Mouse (Mus musculus): ENCODE results near the gene Cyb5r3. TPM values are rescaled to one million over a fixed set of nuclear protein-coding genes. Genes with fewer than 3 reads are reported as not detected.

Gene Cyb5r3
- polyA plus RNA-seq, 1 experiment from 2014 or later = 218 TPM

- no peaks in the 10 kb centered on the region for H3K27me3 ChIP-seq (ENCODE audit: low read depth, poor library complexity, severe bottlenecking)
- peaks cover 37% of the 10 kb centered on the region for H3K36me3 ChIP-seq
- H3K4me1 ChIP-seq = peaks cover 56% of the 10 kb centered on the region
- 0 out of 2 replicates have a peak overlapping the region, but pooled peaks have one; percentile 33 for H3K27ac ChIP-seq (replicated peaks)
- H3K9me3 ChIP-seq (replicated peaks) = no peaks in the 10 kb centered on the region
- no peak overlapping the region for H3K4me3 ChIP-seq
- DNase-seq (ENCODE audit: low spot score) = no peak
- WGBS = 86% methylated on average over 5 of the region's 5 CpGs
Observed at GRCm38 (mm10) chr15:83167126-83167525, 5.3 kb downstream of the Cyb5r3 start.

GRCm38 (mm10) chr15:83166642-83167041 lies 5.8 kb downstream of the Cyb5r3 start:
- Histone ChIP-seq H3K4me1 (peaks cover 59% of the 10 kb centered on the region), H3K36me3 (peaks cover 42% of the 10 kb centered on the region), H3K27me3 (ENCODE audit: low read depth, poor library complexity, severe bottlenecking) (no peaks in the 10 kb centered on the region), H3K27ac (replicated peaks) (0 out of 2 replicates have a peak overlapping the region, but pooled peaks have one; percentile 14), H3K4me3 (no peak overlapping the region), H3K9me3 (replicated peaks) (no peaks in the 10 kb centered on the region)
- no peak for DNase-seq (ENCODE audit: low spot score)
- WGBS = 90% methylated on average over 3 of the region's 3 CpGs

GRCm38 (mm10) chr15:83165526-83166315 lies 6.7 kb downstream of the Cyb5r3 start:
- no peak for DNase-seq (ENCODE audit: low spot score)
- Histone ChIP-seq H3K4me3 (no peak overlapping the region), H3K9me3 (replicated peaks) (no peaks in the 10 kb centered on the region), H3K27ac (replicated peaks) (no peak overlapping the region), H3K36me3 (peaks cover 50% of the 10 kb centered on the region), H3K27me3 (ENCODE audit: low read depth, poor library complexity, severe bottlenecking) (no peaks in the 10 kb centered on the region), H3K4me1 (peaks cover 59% of the 10 kb centered on the region)
- WGBS = 93% methylated on average over 13 of the region's 13 CpGs

GRCm38 (mm10) chr15:83164971-83165471 lies 7.4 kb downstream of the Cyb5r3 start:
- H3K4me1 ChIP-seq = peaks cover 59% of the 10 kb centered on the region
- H3K36me3 ChIP-seq = peaks cover 57% of the 10 kb centered on the region
- WGBS = 73% methylated on average over 5 of the region's 5 CpGs
- no peak overlapping the region for H3K4me3 ChIP-seq
- no peaks in the 10 kb centered on the region for H3K27me3 ChIP-seq (ENCODE audit: low read depth, poor library complexity, severe bottlenecking)
- no peaks in the 10 kb centered on the region for H3K9me3 ChIP-seq (replicated peaks)
- H3K27ac ChIP-seq (replicated peaks) = 0 out of 2 replicates have a peak overlapping the region, but pooled peaks have one; percentile 55
- DNase-seq (ENCODE audit: low spot score) = no peak

- WGBS = 91% methylated on average over 11 of the region's 11 CpGs
- H3K36me3 ChIP-seq = peaks cover 77% of the 10 kb centered on the region
- H3K9me3 ChIP-seq (replicated peaks) = no peaks in the 10 kb centered on the region
- H3K4me1 ChIP-seq = peaks cover 47% of the 10 kb centered on the region
- DNase-seq (ENCODE audit: low spot score) = no peak
- no peaks in the 10 kb centered on the region for H3K27me3 ChIP-seq (ENCODE audit: low read depth, poor library complexity, severe bottlenecking)
- no peak overlapping the region for H3K4me3 ChIP-seq
- H3K27ac ChIP-seq (replicated peaks) = peak overlapping the region; percentile 23; the same call in 1 of the 2 replicates
Observed at GRCm38 (mm10) chr15:83162818-83163485, 9.4 kb downstream of the Cyb5r3 start.

GRCm38 (mm10) chr15:83162001-83162400 lies 10.4 kb downstream of the Cyb5r3 start:
- H3K4me3 ChIP-seq = no peak overlapping the region
- H3K4me1 ChIP-seq = peaks cover 45% of the 10 kb centered on the region
- peak overlapping the region; percentile 85 for H3K27ac ChIP-seq (replicated peaks)
- no peak for DNase-seq (ENCODE audit: low spot score)
- 93% methylated on average over 4 of the region's 4 CpGs for WGBS
- H3K36me3 ChIP-seq = peaks cover 87% of the 10 kb centered on the region
- H3K9me3 ChIP-seq (replicated peaks) = no peaks in the 10 kb centered on the region
- no peaks in the 10 kb centered on the region for H3K27me3 ChIP-seq (ENCODE audit: low read depth, poor library complexity, severe bottlenecking)

- Histone ChIP-seq H3K27me3 (ENCODE audit: low read depth, poor library complexity, severe bottlenecking) (no peaks in the 10 kb centered on the region), H3K36me3 (peaks cover 91% of the 10 kb centered on the region), H3K4me1 (peaks cover 40% of the 10 kb centered on the region), H3K27ac (replicated peaks) (peak overlapping the region; percentile 85), H3K9me3 (replicated peaks) (no peaks in the 10 kb centered on the region), H3K4me3 (peak overlapping the region; percentile 10; the same call in 1 of the 2 replicates)
- WGBS = 20% methylated on average over 10 of the region's 10 CpGs
- DNase-seq (ENCODE audit: low spot score) = peak; percentile 53
Observed at GRCm38 (mm10) chr15:83161062-83161748, 11.2 kb downstream of the Cyb5r3 start.

GRCm38 (mm10) chr15:83160561-83160960 lies 11.8 kb downstream of the Cyb5r3 start:
- no peak for DNase-seq (ENCODE audit: low spot score)
- peak overlapping the region; percentile 85 for H3K27ac ChIP-seq (replicated peaks)
- H3K36me3 ChIP-seq = peaks cover 91% of the 10 kb centered on the region
- no peak overlapping the region for H3K4me3 ChIP-seq
- H3K9me3 ChIP-seq (replicated peaks) = no peaks in the 10 kb centered on the region
- H3K4me1 ChIP-seq = peaks cover 40% of the 10 kb centered on the region
- 83% methylated on average over 4 of the region's 4 CpGs for WGBS
- H3K27me3 ChIP-seq (ENCODE audit: low read depth, poor library complexity, severe bottlenecking) = no peaks in the 10 kb centered on the region

- Histone ChIP-seq H3K36me3 (peaks cover 90% of the 10 kb centered on the region), H3K27me3 (ENCODE audit: low read depth, poor library complexity, severe bottlenecking) (no peaks in the 10 kb centered on the region), H3K4me1 (peaks cover 36% of the 10 kb centered on the region), H3K27ac (replicated peaks) (peak overlapping the region; percentile 85; the same call in 1 of the 2 replicates), H3K4me3 (no peak overlapping the region), H3K9me3 (replicated peaks) (no peaks in the 10 kb centered on the region)
- WGBS = 94% methylated on average over 9 of the region's 9 CpGs
- no peak for DNase-seq (ENCODE audit: low spot score)
Observed at GRCm38 (mm10) chr15:83159823-83160222, 12.6 kb downstream of the Cyb5r3 start.

GRCm38 (mm10) chr15:83158587-83159160 lies 13.7 kb downstream of the Cyb5r3 start:
- no peak overlapping the region for H3K4me3 ChIP-seq
- H3K4me1 ChIP-seq = peaks cover 36% of the 10 kb centered on the region
- 91% methylated on average over 7 of the region's 7 CpGs for WGBS
- H3K27me3 ChIP-seq (ENCODE audit: low read depth, poor library complexity, severe bottlenecking) = no peaks in the 10 kb centered on the region
- no peak for DNase-seq (ENCODE audit: low spot score)
- H3K27ac ChIP-seq (replicated peaks) = no peak overlapping the region
- peaks cover 96% of the 10 kb centered on the region for H3K36me3 ChIP-seq
- H3K9me3 ChIP-seq (replicated peaks) = no peaks in the 10 kb centered on the region

- Histone ChIP-seq H3K9me3 (replicated peaks) (no peaks in the 10 kb centered on the region), H3K36me3 (peaks cover 95% of the 10 kb centered on the region), H3K27me3 (ENCODE audit: low read depth, poor library complexity, severe bottlenecking) (no peaks in the 10 kb centered on the region), H3K4me1 (peaks cover 30% of the 10 kb centered on the region), H3K4me3 (no peak overlapping the region), H3K27ac (replicated peaks) (peak overlapping the region; percentile 52; the same call in 1 of the 2 replicates)
- 98% methylated on average over 6 of the region's 6 CpGs for WGBS
- no peak for DNase-seq (ENCODE audit: low spot score)
Observed at GRCm38 (mm10) chr15:83157667-83158064, 14.7 kb downstream of the Cyb5r3 start.
